Mouse (Mus musculus) G1E (cell line): Measurements from ENCODE around the gene Cacng2.

ENCODE experiments used
- CTCF ChIP-seq: IDR thresholded peaks from 2 replicates; pipeline ENCODE4 v1.5.1; 2012; ENCODE audit warnings: low read depth, low read length, inconsistent platforms, mixed read lengths
- GATA1 ChIP-seq: IDR thresholded peaks from 2 replicates; pipeline ENCODE4 v1.6.1; 2012; ENCODE audit warnings: borderline replicate concordance, low read length, inconsistent platforms, mixed read lengths
- GATA2 ChIP-seq: IDR thresholded peaks from 2 replicates; pipeline ENCODE4 v1.6.1; 2012; ENCODE audit warnings: low read depth, low read length, inconsistent platforms, borderline replicate concordance
- POLR2AphosphoS5 ChIP-seq: IDR thresholded peaks from 2 replicates; pipeline ENCODE4 v1.6.1; 2012; ENCODE audit warnings: low read depth, low read length, inconsistent platforms; ENCODE audit not compliant: insufficient replicate concordance
- TAL1 ChIP-seq: conservative IDR thresholded peaks from 2 replicates; pipeline ENCODE4 v1.6.1; 2012; ENCODE audit warnings: low read depth, low read length, inconsistent platforms, mixed read lengths

- TF ChIP-seq CTCF (no peak), POLR2AphosphoS5 (no peak), TAL1 (no peak), GATA1 (no peak), GATA2 (no peak)
Measured at GRCm38 (mm10) chr15:78133389-78133788, 13.6 kb upstream of the Cacng2 start.
